Mouse (Mus musculus) right cerebral cortex, adult 2 months (tissue): Measurements from ENCODE around the gene P3h4.

ENCODE experiments used
- DNase-seq, 2 experiments: peaks; one replicate each; pipeline ENCODE4 v3.0.0; 2021 to 2022; ENCODE audit warnings: low spot score in 2 of 2

Gene P3h4

DNA sequence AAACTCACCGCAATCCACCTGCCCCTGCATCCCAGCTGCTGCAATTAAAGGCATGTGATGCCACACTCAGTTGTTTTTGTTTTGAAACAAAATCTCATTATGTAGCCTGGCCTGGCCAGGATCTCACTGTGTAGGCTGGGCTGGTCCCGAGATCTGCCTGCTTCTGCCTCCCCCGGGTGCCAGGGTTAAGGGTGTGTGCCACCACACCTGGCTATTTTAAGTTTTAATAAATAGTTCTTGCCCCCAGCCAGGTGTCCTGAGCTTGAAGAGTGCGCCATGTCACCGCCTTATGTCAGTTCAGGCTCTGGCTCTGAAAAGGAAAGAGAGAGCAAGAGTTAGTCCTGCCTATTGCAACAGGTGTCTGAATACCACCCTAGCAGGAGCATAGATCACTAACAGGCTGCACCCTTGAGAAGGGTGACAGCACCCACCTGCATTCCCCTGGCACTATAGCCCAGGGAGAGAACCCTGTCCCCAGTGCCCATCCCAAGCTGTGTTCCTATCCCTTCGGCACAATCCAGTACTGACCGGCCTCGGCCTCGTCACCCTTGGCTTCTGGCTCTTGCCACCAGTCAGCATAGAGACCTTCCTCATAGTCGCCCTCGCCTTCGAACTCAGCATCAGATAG is 5.7 kb downstream of the P3h4 start:
- no peak for DNase-seq

DNA sequence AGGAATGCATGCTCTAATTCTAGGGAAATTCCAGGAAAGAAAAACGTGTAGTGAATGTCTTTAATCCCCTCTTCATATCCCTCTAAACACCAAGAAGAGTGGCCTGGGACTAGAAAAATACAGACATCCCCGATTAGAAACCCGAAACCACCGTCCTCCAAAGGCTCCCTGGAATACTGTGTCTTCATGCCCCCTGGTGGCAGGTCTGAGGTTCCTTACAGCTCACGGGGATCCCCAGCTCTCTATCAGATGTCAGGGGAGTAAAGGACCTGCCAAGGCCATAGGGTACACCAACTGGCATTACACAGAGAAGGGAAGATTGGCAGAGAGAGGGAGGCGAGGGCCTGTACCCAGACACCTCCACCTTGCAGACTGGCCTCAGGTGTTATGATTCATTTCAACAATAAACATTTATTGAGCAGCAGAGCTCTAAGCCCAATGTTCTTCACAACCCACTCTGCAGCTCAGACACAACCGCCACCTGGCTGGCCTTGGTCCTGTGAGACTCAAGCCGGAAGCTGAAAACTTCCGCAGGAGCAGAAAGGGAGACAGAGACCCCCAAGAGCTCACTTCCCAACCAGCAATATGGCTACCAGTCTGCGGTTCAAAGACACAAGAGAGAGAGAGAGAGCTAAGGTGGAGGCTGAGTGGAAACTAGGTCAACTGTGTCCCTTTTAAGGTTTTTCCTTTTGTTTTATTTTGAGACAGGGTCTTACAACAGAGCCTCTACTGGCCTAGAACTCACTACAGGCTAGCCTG is 6.4 kb downstream of the P3h4 start:
- peak; percentile 62 for DNase-seq

DNA sequence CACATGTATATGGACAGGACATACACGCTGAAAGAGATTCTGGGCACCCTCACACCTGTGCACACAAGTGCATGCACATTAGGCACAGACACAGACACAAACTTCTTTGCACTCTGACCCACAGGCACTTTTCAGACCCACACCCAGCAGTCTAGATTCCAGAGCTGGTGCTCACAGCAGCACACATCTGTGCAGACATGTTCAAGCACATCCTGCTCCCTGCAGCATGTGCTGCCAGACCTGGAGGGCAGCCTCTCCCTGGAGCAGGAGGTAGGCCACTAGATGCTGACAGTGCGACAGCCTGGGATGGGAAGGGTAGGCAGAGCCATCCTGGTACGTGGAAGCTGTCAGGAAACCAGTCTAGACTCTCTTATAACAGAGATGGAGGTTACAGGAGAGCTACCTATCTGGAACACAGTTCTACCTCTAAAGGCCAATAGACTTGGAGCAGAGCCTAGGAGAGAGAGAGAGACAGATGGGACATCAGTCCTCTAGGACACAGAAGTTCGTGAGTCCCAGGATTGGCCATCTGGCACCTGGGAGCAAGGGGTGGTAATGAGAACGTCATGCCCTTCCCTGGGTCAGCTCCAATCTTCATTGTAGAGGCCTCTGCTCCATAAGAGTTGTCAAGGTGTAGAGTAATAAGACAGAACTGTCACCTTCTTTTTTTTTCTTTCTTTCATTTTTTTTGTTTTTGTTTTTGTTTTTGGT is 7.5 kb downstream of the P3h4 start:
- no peak for DNase-seq

DNA sequence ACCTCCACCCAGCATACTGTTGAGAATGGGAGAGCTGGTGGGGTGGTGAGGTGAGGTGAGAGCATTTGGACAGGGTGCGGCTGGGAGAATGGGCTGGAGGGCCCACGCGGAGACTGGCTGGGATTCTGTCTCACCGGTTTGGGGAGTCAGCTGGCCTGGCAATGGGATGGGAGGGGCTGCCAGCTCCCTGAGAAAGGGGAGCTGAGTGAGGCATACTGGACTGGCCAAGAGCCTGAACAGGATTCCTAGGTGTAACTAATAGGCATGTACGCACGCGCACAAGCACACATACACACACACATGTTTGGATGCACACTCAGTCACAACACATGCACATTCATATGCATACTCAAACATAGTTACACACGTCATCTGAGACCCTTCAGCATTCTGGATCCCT is 8.4 kb downstream of the P3h4 start:
- DNase-seq = no peak

DNA sequence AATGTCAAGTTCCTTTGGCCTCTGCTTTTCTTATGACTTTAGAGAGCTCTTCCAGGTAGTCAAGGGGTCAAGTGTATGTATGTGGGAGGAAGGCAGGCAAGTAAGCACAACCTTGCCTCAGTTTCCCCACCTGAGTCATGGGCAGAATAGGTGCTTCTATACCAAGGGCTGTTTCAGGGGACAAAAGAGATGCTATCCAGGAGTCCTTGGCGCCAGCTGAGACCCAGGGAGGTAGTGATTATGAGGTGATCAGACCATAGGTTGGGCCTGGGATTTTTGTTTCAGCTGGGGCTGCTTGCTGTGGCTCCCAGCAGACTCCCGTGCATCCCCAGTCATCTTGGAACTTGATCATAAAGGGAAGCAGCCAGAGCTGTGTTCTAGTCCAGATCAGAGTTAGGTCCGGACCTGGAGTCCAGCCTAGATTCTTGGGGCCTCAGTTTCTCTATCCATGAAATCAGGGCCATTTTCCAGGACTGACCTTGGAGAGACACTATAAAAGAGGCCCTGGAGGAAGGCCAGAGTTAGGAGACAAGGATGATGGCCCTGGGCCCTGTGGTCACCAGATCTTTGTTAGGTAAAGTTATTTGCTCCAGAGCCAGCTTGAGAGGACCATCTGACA is 10.1 kb downstream of the P3h4 start:
- no peak for DNase-seq

DNA sequence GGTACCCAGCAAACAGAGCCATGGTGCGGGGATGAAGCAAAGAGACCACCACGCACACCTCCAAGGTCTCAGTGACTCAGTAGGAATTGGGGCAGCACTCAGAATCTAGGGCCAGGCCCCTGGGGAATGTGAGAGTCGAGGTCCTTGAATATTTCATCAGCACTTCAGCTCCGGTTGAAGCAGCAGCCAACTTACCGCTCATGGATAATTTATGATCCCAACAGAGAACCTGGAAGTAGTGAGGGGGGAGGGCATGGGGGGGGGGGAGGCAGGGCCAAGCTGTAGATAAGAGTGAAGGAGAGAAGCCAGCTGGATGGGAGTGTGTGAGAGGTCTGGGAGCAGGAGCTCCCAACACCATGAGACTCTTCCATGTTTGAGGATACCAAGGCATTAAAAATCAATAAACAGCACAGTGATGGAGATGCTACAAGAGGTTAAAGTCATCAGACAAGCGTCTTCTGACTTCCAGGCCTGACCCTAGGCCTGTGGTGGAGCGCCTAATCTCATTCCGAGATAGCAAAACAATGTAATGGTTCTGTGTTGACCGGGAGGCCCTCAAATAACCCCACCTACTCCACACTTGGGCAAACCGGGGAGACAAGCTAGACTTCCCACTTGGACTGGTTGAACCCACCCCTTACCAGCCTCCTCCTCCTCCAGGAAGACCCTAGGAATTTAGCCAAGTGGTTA is 11.0 kb downstream of the P3h4 start:
- no peak for DNase-seq

DNA sequence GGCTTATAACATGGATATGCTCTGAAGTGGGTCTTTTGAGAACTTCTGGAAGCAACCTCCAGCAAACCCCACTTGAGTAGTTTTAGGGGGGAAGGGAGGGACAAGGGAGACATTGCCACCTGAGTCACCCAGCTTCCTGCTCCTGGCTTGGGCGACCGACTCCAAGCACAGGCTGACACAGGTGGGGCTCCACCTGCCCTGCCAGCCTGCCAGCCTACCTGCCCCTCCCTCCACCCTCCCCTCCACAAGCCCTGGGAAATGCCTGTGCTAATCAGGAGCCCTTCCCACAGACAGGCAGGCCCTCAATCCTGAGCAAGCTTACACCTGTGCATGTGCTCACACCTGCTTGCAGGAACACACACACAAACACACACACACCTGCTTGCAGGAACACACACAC is 12.0 kb downstream of the P3h4 start:
- no peak for DNase-seq

DNA sequence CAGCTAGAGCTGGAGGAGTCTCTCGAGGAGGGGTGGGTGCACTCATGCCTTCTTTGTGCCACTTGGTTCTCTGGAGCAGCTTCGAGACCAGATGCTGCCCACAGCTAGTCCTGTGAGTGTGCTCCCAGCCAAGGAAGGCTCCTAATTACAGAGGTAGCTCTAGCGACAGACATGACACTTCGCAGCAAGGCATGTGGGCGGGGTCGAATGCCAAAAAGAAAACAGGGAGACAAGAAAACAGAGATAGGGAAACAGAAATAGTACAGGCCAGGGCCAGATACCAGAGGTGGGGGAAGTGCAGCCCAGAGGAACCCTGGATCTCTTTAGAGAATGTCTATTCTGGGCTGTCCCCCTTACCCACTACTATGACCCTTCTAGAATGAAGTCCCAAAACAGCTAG is 12.4 kb downstream of the P3h4 start:
- no peak for DNase-seq

DNA sequence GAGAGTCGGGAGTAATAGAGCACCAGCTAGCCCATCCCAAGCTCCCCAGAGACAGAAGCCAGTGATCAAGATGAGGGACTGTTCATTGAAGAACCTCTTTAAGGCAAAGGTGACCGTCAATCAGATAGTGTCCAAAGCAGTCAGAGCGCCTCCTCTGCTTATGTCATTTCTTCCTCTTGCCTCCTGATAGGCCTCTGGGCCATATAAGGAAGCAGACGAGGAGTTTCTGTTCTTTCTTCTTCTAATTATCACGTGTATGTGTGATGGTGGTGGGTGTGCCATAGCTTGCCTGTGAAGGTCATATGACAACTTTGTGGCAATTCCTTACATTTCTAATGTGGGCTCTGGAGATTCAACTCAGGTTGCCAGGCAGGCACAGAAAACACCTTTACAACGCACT is 13.8 kb downstream of the P3h4 start:
- DNase-seq = no peak

DNA sequence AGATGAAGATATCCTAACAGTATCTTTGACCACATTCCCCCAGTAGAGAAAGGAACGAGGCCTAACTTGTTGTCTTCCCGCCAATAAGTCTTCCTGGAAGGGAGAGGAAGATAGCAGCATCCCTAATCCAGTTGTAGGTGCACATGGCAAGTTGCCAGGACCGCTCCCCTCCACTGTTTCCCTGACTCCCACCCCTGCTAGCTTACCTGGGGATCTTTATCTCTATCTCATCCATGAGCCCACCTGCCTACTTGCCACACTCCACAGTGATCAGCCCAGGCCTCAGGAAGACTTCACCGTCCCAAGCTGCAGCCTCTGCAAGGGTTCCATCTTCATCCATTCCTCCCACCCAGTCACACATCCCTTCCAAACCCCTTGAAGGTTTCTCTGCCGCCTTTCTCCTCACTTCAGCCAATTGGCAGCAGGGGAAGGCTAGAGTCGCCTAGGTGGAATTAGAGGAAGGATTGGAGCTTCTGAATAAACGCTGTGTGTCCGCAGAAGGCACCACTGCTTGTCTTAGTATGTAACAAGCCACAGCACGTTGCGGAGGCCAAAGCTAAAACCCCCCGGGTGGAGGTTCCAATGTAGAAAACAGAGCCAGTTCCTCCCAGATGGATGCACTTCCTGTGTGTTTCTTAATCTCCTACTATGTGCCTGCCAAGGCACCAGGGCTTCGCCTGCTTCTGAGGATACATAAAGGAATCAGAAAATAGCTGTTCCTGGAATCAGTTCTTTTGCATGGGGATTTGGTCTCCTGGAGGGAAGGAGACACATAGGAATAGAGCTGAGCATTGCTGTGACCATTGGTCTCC is 14.7 kb downstream of the P3h4 start:
- DNase-seq = no peak

DNA sequence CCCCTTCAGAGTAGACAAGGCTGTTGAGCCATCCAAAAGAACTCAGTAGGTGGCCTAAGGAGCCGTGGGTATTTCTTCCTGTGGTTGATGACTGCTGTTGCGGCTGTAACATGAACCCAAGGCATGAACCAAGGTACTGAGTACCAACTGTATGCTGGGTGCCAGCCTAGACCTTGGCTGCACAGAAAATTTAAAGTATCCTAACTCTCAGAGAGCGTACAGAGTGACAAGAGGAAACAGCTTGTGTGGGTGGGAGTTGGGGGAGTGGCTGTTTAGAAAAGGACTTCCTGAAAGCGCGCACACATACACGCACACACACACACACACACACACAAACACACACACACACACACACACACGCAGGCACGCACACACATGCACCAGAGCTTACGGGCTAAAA is 15.3 kb downstream of the P3h4 start:
- DNase-seq = no peak

DNA sequence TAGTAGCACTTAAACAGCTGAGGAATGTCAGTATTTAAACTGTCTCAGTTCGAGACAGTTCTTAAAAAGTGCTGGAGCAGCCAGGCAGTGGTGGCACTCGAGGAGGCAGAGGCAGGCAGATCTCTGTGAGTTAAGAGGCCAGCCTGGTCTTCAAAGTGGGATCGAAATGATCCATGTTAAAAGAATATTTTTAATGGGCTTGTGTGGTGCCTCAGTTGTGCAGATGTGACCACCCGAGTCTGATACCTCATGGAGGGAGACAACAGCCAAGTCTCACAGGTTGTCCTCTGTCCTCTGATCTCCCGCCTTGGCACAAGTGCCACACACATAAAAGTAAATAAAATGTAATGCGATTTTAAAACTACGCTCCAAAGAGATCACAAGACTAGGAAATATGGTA is 16.1 kb downstream of the P3h4 start:
- no peak for DNase-seq

DNA sequence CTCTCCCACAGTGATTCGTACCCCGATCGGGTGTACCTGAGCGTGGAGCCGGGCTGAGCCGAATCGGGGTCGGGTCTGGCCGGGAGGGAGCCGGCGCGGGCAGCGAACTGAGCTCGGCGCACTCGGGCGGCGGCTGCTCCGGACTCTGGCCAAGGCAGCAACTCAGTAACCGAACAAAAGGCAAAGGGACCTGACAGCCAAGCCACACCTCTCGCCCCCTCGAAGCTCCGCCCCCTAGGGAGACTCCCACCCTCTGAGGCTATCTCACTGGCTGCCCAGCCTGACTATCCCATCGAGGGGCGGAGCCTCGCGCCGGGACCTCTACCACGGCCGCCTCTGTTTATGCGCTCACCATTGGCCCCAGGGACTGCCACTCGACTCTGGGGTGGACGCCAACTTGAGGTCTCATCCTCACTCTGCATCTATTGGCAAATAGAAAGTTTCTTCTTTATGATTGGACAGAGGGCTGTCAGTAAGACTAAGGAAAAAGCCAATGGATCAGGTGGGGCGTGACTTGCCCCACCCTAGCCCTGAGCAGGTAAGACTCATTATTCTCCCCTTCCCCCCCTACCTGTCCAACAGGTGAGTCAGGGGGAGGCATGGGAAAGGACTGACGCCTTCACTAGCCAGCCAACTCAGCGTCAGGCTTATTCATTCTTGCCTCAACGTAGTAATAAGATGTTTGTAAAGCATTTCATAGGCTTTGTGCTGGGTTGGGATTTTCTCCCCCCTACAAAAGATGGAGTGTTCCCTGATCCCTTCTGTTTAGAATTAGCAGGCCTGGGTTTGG is 16.8 kb downstream of the P3h4 start, which contains the start of gene Jup:
Gene Jup, minus strand, starts transcription at position 164 of the 790 bp plus-strand sequence.
- DNase-seq = peak; percentile 100

DNA sequence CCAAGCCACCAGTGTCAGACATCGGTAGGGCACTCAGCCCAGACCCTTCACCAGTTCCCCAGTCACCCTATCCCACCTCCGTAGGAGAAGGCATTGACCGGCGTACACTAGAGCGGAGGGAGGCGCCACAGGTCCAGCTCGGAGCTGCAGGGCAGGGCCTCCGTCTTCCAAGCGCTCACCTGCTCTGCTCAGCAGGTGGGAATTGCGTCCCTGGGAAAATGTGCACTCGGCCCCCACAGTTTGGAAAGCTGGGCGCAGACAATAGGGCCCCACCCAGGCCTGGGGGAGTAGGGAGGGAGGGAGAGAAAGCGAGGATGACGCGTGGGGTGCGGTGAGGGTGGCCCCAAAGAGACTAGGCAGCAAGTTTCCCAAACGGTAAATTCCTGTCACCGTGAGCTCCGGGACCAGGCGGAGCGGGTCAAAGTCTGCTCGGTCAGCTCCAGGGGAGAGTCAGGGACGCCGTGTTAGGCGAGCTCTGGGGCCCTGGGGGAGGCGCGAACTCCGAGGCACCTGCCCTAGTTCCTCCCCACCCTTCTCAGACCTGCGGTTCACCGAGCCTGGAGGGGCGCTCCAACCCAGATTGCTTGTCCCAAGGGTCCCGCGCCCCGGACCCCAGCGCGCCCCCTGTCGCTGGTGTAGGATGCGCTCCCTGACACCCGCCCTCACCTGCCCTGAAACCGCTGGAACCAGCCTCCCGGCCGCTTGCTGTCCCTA is 17.6 kb downstream of the P3h4 start:
- peak in 1 of 2 experiments; percentile 41 for DNase-seq

DNA sequence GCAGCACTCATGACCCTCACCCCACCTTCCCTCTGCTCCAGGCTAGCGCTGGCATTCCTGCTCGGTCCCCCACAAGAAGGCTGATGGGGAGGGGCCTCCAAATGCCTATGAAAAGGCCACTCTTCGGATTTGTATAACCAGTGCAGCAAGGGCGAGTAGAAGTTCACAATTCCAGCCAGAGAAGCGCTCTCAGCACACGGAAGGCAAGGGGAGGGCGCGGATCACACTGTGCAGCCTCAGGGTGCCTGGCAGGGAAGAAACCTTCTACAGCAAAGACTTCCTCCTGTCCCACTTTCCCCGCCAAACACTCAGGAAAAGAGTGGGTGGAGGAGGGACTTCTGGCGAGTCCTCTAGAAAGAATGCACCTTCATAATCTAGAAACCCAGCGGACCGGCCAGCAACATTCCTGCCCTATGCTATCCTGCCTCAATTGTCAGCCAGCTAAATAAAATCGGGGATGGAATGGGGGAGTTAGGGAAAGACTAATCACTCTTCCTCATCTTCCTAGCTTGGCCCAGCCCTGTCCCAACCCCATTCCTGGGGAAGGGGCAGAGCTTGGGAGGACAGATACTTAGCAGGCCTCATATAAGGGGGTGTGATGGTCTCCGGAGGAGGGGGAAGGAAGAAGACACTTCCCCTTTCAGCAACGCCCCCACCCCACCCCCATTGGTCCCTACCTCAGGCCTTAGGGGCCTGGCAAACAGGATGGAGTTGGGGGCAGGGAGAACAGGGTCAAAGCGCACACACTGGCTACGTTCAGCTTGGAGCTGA is 18.6 kb downstream of the P3h4 start:
- no peak for DNase-seq

DNA sequence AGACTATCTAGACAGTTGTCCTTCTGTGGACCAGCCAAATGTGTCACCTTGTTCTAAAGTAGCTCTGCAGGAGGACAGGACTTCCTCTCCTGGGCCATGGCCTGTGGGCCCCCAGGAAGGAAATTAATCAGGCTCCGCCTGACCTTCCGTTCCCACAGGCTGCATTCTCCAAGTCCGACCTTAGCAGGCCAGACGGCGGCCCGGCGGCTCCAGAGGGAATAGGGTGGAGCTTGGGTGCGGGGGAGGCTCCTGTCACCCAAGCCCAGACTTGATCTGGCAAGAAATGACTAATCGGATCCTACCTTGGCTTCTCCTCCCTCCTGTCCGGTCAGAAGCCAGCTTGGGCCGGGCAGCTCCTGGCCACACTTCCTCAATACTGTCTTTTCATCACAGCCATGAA is 19.4 kb downstream of the P3h4 start:
- no peak for DNase-seq

DNA sequence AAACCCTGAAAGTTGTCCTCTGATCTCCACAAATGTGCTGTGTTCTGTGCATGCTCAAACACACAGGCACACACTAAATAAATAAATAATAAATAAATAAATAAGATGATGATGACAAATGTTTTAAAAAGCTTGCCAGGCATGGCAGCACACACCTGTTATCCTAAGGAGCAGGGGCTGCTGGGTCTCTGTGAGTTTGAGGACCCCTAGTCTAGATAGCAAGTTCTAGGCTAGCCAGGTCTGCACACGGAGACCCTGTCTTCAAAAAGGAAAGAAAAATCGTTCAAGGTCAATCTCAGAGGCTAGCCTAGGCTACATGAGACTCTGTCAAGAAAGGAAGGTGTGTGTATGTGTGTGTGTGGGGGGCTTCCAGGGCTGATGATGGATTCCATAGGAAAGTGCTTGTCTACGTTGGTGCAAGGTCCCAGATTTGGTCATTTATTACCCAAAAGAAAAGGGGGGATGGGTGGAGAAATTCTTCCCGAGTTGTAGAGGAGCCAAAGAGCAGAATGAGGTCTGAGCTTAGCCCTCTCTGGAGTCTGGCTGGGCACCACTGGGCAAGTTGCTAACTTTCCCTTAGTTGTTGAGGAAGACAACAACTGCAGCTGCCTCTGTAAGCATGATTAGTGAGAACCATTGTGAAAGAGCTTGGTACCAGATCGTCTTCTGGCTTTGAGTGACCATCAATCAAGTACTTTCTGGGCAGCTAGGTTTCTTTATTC is 20.1 kb downstream of the P3h4 start:
- no peak for DNase-seq

DNA sequence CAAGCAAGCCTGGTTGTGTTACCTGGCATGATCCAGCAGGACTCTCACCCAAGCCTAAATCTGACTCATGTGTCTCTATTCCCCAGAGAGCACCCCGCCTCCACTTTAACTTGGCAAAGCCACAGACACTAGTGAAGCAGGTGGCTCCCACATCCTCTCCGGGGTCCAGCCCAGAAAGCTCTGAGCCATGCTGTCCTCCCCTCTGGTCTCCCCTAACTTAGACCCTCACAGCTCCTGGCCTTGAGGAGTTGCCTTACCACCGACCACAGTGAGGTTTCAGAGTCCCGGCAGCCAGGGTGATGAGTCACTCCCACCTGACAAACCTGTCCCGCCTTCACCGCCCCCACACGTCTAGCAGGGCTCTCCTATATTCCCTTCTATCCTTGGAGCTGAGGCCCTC is 20.9 kb downstream of the P3h4 start:
- DNase-seq = peak in 1 of 2 experiments; percentile 44
